Mouse (Mus musculus): ENCODE measurements around the gene Relb. TPM values are rescaled to one million over a fixed set of nuclear protein-coding genes. Genes with fewer than 3 reads are reported as not detected.
"Not testable (repeated sequence)": the region's sequence is repeated elsewhere in the genome, so short reads cannot be mapped to it uniquely, and the experiment has no call there.

The Relb gene
- polyA plus RNA-seq, 1 experiment from 2014 or later, result 6.1 TPM

- H3K4me3 ChIP-seq (ENCODE audit: low read depth, low read length), result no peak overlapping the region
- peaks cover 3% of the 10 kb centered on the region; the same call in 1 of the 2 replicates for H3K4me1 ChIP-seq (ENCODE audit: control insufficient read depth, insufficient read depth, low read length)
- H3K27me3 ChIP-seq (ENCODE audit: control insufficient read depth, insufficient read depth, low read depth, low read length), result no peaks in the 10 kb centered on the region
- H3K36me3 ChIP-seq (ENCODE audit: control insufficient read depth, insufficient read depth, low read length), result no peaks in the 10 kb centered on the region
- no peak overlapping the region for H3K27ac ChIP-seq (ENCODE audit: low read length)
- H3K9me3 ChIP-seq (replicated peaks; ENCODE audit: control insufficient read depth, low read length, poor library complexity, severe bottlenecking), result no peaks in the 10 kb centered on the region
- WGBS, result 39% methylated on average over 6 of the region's 6 CpGs
- H3K4me2 ChIP-seq (ENCODE audit: low read length), result no peak overlapping the region
- no peak overlapping the region for H3K9ac ChIP-seq (ENCODE audit: low read depth, low read length)
- no peak for ATAC-seq
Measured at GRCm38 (mm10) chr7:19622241-19622640, 7.0 kb downstream of the Relb start.

DNA sequence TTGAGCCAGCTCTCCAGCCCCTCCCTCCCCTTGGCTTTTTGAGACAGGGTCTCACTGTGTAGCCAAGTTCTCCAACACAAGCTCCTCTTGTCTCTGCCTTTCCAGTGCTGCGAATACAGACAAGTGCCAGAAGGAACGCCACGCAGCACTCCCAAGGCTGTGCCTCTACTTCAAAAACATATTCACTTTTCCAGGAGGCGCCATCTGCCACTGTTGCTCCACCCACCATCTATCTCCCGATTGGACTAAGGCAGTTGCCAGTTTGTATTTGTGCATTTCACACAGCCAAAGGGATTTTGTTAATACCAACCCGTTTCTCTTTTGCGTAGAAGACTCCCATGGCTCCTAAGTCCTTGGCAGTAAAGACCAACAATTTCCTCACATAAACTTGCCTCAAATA, 8.4 kb downstream of the Relb start:
- Histone ChIP-seq H3K9me3 (replicated peaks; ENCODE audit: control insufficient read depth, low read length, poor library complexity, severe bottlenecking) (no peaks in the 10 kb centered on the region), H3K4me1 (ENCODE audit: control insufficient read depth, insufficient read depth, low read length) (peaks cover 3% of the 10 kb centered on the region; the same call in 1 of the 2 replicates), H3K9ac (ENCODE audit: low read depth, low read length) (no peak overlapping the region), H3K27me3 (ENCODE audit: control insufficient read depth, insufficient read depth, low read depth, low read length) (no peaks in the 10 kb centered on the region), H3K4me2 (ENCODE audit: low read length) (no peak overlapping the region), H3K4me3 (ENCODE audit: low read depth, low read length) (no peak overlapping the region), H3K36me3 (ENCODE audit: control insufficient read depth, insufficient read depth, low read length) (no peaks in the 10 kb centered on the region), H3K27ac (ENCODE audit: low read length) (no peak overlapping the region)
- whole genome bisulfite sequencing, result 89% methylated on average over 7 of the region's 7 CpGs
- no peak for ATAC-seq

- peak overlapping the region; percentile 36 for H3K4me3 ChIP-seq (ENCODE audit: low read depth, low read length)
- peak overlapping the region; percentile 54 for H3K4me2 ChIP-seq (ENCODE audit: low read length)
- peak overlapping the region; percentile 43 for H3K27ac ChIP-seq (ENCODE audit: low read length)
- no peaks in the 10 kb centered on the region for H3K27me3 ChIP-seq (ENCODE audit: control insufficient read depth, insufficient read depth, low read depth, low read length)
- no peaks in the 10 kb centered on the region for H3K36me3 ChIP-seq (ENCODE audit: control insufficient read depth, insufficient read depth, low read length)
- 5% methylated on average over 35 of the region's 35 CpGs for WGBS
- peak; percentile 82 for ATAC-seq
- H3K9ac ChIP-seq (ENCODE audit: low read depth, low read length), result peak overlapping the region; percentile 63
- no peaks in the 10 kb centered on the region for H3K9me3 ChIP-seq (replicated peaks; ENCODE audit: control insufficient read depth, low read length, poor library complexity, severe bottlenecking)
- H3K4me1 ChIP-seq (ENCODE audit: control insufficient read depth, insufficient read depth, low read length), result peaks cover 3% of the 10 kb centered on the region; the same call in 1 of the 2 replicates
Measured at GRCm38 (mm10) chr7:19619004-19619801, 10.0 kb downstream of the Relb start.

DNA sequence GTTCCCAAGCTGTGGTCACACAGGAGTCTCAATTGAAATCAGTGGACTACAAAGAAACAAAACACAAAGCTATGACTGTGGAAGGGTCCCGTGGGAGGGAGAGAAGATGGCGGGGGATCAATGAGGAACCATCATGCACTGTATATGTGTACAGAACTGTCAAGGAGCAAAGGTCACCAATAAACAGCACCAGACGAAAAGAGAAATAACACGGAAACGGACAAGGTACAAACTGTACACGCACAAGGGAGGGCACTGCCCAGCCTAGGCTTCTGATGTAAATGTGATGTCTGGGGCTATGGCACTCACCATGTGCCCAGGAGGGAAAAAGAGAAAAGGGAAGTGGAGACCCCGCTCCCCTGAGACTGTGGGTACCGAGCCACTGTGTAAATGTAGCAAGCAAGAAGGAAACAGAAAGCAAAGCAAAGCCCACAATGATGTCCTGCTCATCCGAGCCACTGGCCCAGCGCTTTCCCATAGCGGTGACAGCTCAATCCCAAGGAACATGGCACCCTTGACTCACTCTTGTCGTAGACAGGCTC, 14.1 kb downstream of the Relb start:
- Histone ChIP-seq H3K9me3 (replicated peaks; ENCODE audit: control insufficient read depth, low read length, poor library complexity, severe bottlenecking) (no peaks in the 10 kb centered on the region), H3K9ac (ENCODE audit: low read depth, low read length) (no peak overlapping the region), H3K4me1 (ENCODE audit: control insufficient read depth, insufficient read depth, low read length) (peaks cover 3% of the 10 kb centered on the region; the same call in 1 of the 2 replicates), H3K36me3 (ENCODE audit: control insufficient read depth, insufficient read depth, low read length) (no peaks in the 10 kb centered on the region), H3K27me3 (ENCODE audit: control insufficient read depth, insufficient read depth, low read depth, low read length) (no peaks in the 10 kb centered on the region), H3K27ac (ENCODE audit: low read length) (no peak overlapping the region), H3K4me2 (ENCODE audit: low read length) (no peak overlapping the region), H3K4me3 (ENCODE audit: low read depth, low read length) (no peak overlapping the region)
- ATAC-seq, result no peak
- 91% methylated on average over 12 of the region's 12 CpGs for WGBS

DNA sequence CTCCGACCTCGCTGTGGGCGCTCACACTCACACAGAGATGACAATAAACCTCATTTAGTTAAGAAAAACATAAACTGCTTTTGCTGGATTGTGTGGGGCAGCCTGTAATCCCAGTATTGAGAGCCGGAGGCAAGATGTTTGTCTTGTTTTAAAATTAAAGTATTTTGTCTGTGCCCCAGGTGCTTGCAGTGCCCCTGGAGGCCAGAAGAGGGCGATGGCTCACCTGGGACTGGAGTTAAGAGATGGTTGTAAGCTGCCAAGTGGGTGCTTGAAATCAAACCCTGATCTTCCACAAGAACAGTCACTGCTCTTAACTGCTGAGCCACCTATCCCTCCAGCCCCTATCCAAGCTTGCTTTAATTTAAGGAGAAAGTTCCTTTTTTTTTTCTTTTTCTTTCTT, 18.3 kb downstream of the Relb start:
- Histone ChIP-seq H3K36me3 (ENCODE audit: control insufficient read depth, insufficient read depth, low read length) (no peaks in the 10 kb centered on the region), H3K27me3 (ENCODE audit: control insufficient read depth, insufficient read depth, low read depth, low read length) (no peaks in the 10 kb centered on the region), H3K4me3 (ENCODE audit: low read depth, low read length) (no peak overlapping the region), H3K9me3 (replicated peaks; ENCODE audit: control insufficient read depth, low read length, poor library complexity, severe bottlenecking) (no peaks in the 10 kb centered on the region), H3K27ac (ENCODE audit: low read length) (no peak overlapping the region), H3K4me2 (ENCODE audit: low read length) (no peak overlapping the region), H3K4me1 (ENCODE audit: control insufficient read depth, insufficient read depth, low read length) (no peaks in the 10 kb centered on the region), H3K9ac (ENCODE audit: low read depth, low read length) (no peak overlapping the region)
- 77% methylated on average over 5 of the region's 5 CpGs for WGBS
- ATAC-seq, result no peak

DNA sequence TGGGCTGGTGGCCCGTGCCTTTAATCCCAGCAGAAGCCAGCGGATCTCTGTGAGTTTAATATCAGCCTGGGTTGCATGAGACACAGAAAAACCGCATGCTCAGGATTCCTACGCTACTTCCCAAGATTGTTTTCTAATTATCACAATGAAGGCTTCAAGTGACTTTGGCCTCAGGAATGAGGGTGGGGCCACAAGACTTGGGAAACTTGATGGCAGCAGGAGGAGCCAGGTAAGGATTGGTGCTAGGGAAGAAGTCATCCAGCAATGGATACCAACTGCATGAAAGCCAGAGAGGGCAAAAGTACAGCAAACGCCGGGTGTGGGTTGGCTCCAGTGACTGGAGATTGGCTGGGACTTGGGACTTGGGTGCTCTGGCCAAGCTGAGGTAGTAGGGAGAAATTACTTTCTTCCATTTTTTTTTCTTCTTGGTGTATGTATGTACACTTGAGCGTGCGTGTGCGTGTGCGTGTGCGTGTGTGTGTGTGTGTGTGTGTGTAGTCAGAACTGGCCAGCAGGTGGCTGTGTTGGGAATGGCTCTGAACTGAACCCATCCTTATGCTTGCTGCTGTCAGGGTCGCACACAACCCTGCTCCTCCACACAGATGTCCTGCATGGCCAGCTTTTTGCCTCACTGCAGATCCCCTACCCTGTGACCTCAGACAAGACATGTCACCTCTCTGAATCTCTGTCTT, 19.5 kb downstream of the Relb start:
- H3K9ac ChIP-seq (ENCODE audit: low read depth, low read length), result no peak overlapping the region
- H3K9me3 ChIP-seq (replicated peaks; ENCODE audit: control insufficient read depth, low read length, poor library complexity, severe bottlenecking), result no peaks in the 10 kb centered on the region
- H3K4me2 ChIP-seq (ENCODE audit: low read length), result no peak overlapping the region
- 92% methylated on average over 12 of the region's 12 CpGs for WGBS
- no peaks in the 10 kb centered on the region for H3K27me3 ChIP-seq (ENCODE audit: control insufficient read depth, insufficient read depth, low read depth, low read length)
- H3K4me3 ChIP-seq (ENCODE audit: low read depth, low read length), result no peak overlapping the region
- no peaks in the 10 kb centered on the region for H3K36me3 ChIP-seq (ENCODE audit: control insufficient read depth, insufficient read depth, low read length)
- ATAC-seq, result no peak
- no peaks in the 10 kb centered on the region for H3K4me1 ChIP-seq (ENCODE audit: control insufficient read depth, insufficient read depth, low read length)
- no peak overlapping the region for H3K27ac ChIP-seq (ENCODE audit: low read length)

- no peak overlapping the region for H3K27ac ChIP-seq (ENCODE audit: low read length)
- H3K4me3 ChIP-seq (ENCODE audit: low read depth, low read length), result no peak overlapping the region
- H3K36me3 ChIP-seq (ENCODE audit: control insufficient read depth, insufficient read depth, low read length), result no peaks in the 10 kb centered on the region
- no peak overlapping the region for H3K4me2 ChIP-seq (ENCODE audit: low read length)
- WGBS, result 76% methylated on average over 5 of the region's 5 CpGs
- H3K9ac ChIP-seq (ENCODE audit: low read depth, low read length), result no peak overlapping the region
- no peaks in the 10 kb centered on the region for H3K27me3 ChIP-seq (ENCODE audit: control insufficient read depth, insufficient read depth, low read depth, low read length)
- no peaks in the 10 kb centered on the region for H3K9me3 ChIP-seq (replicated peaks; ENCODE audit: control insufficient read depth, low read length, poor library complexity, severe bottlenecking)
- no peak for ATAC-seq
- H3K4me1 ChIP-seq (ENCODE audit: control insufficient read depth, insufficient read depth, low read length), result peaks cover 13% of the 10 kb centered on the region
Measured at GRCm38 (mm10) chr7:19607291-19607690, 21.9 kb downstream of the Relb start.

GRCm38 (mm10) chr7:19604606-19605214, 24.5 kb downstream of the Relb start:
- WGBS, result 62% methylated on average over 10 of the region's 10 CpGs
- Histone ChIP-seq H3K4me3 (ENCODE audit: low read depth, low read length) (peak overlapping the region; percentile 80), H3K9ac (ENCODE audit: low read depth, low read length) (peak overlapping the region; percentile 95; the same call in 1 of the 2 replicates), H3K27ac (ENCODE audit: low read length) (peak overlapping the region; percentile 75), H3K4me1 (ENCODE audit: control insufficient read depth, insufficient read depth, low read length) (peaks cover 27% of the 10 kb centered on the region), H3K4me2 (ENCODE audit: low read length) (peak overlapping the region; percentile 66)
- not testable (repeated sequence) for H3K27me3 ChIP-seq (ENCODE audit: control insufficient read depth, insufficient read depth, low read depth, low read length); H3K36me3 ChIP-seq (ENCODE audit: control insufficient read depth, insufficient read depth, low read length); H3K9me3 ChIP-seq (replicated peaks; ENCODE audit: control insufficient read depth, low read length, poor library complexity, severe bottlenecking)
- peak; percentile 37; the same call in 1 of the 2 replicates for ATAC-seq
